Mouse (Mus musculus) ES-Bruce4 (cell line): Measurements from ENCODE around the gene Rtkn2. TPM values are rescaled to one million over a fixed set of nuclear protein-coding genes. Genes with fewer than 3 reads are reported as not detected.

ENCODE experiments used
- H3K27ac ChIP-seq: 2 replicates; pipeline ENCODE4 v1.5.1; 2012; ENCODE audit warnings: low read length, inconsistent platforms; ENCODE audit not compliant: insufficient read depth
- H3K27me3 ChIP-seq: 2 replicates; pipeline ENCODE4 v1.6.1; 2012; ENCODE audit warnings: mild to moderate bottlenecking, low read length, inconsistent platforms; ENCODE audit not compliant: control insufficient read depth, poor library complexity, insufficient read depth, severe bottlenecking
- H3K36me3 ChIP-seq: 2 replicates; pipeline ENCODE4 v1.6.1; 2012; ENCODE audit warnings: inconsistent platforms, mild to moderate bottlenecking, low read length, moderate library complexity; ENCODE audit not compliant: control insufficient read depth, poor library complexity, insufficient read depth, severe bottlenecking
- H3K4me1 ChIP-seq: one replicate; pipeline ENCODE4 v1.8.1; 2011; ENCODE audit warnings: low read length; ENCODE audit not compliant: control insufficient read depth, insufficient read depth
- H3K4me3 ChIP-seq: 2 replicates; pipeline ENCODE4 v1.5.1; 2011; ENCODE audit warnings: low read depth, mild to moderate bottlenecking, low read length
- H3K9ac ChIP-seq: 2 replicates; pipeline ENCODE4 v1.6.1; 2012; ENCODE audit warnings: low read depth, mild to moderate bottlenecking, inconsistent platforms; ENCODE audit not compliant: poor library complexity, severe bottlenecking
- H3K9me3 ChIP-seq: replicated peaks from 2 replicates; pipeline ENCODE4 v1.6.1; 2012; ENCODE audit warnings: mild to moderate bottlenecking, low read length, inconsistent platforms; ENCODE audit not compliant: control insufficient read depth, poor library complexity, insufficient read depth, severe bottlenecking
- CTCF ChIP-seq: IDR thresholded peaks from one replicate; pipeline ENCODE4 v1.8.1; 2011; ENCODE audit warnings: low read depth, low read length
- EP300 ChIP-seq: IDR thresholded peaks from 2 replicates; pipeline ENCODE4 v1.6.1; 2011; ENCODE audit warnings: low read depth, low read length; ENCODE audit not compliant: insufficient read depth
- POLR2A ChIP-seq: IDR thresholded peaks from one replicate; pipeline ENCODE4 v1.8.1; 2011; ENCODE audit warnings: low read length; ENCODE audit not compliant: insufficient read depth
- polyA plus RNA-seq: library from polyadenylated mRNA; stranded (reverse); fragments of >200 nt; gene quantifications from 2 replicates; pipeline ENCODE4 v1.2.4, GENCODE M21; 2011; ENCODE audit warnings: low read depth; ENCODE audit not compliant: missing spikeins, insufficient read depth, insufficient read length

The Rtkn2 gene
- polyA plus RNA-seq, 1 experiment = 19.4 TPM

- no peak overlapping the region for H3K4me3 ChIP-seq
- H3K9me3 ChIP-seq = no peaks in the 10 kb centered on the region
- no peak for TF ChIP-seq POLR2A
- TF ChIP-seq EP300 = no peak
- no peak for TF ChIP-seq CTCF
- no peaks in the 10 kb centered on the region for H3K36me3 ChIP-seq
- H3K9ac ChIP-seq = no peak overlapping the region
- H3K27ac ChIP-seq = no peak overlapping the region
- H3K4me1 ChIP-seq = no peaks in the 10 kb centered on the region
- no peaks in the 10 kb centered on the region for H3K27me3 ChIP-seq
These were observed 59.7 kb downstream of the Rtkn2 start for GRCm38 (mm10) chr10:68038997-68039624.

DNA sequence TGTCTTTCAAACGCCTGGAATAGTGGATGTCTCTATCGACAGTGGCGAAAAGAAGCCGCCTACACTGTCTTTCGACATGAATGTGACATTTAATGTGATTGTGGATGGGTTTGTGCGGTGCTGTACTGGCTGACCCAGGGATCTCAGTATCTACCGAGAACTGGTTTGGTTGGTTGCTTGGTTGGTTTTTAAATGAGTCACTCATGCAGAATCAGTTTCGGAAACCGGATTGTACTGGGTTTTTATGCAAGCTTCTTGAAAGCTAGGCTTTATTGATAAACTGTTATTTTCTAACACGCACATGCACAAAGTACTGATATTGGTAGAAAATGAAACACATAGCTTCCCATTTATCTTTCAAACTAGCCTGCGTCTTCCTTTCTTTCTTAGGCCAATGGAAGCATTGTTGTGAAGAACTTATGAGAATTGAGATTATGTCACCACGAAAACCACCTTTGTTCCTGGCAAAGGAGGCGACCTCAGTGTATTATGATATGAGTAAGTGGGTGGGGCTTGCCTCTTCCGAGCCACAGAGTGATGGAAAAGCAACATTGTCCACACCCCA lies 60.4 kb downstream of the Rtkn2 start:
- Histone ChIP-seq H3K9ac (no peak overlapping the region), H3K4me3 (no peak overlapping the region), H3K4me1 (peaks cover 1% of the 10 kb centered on the region), H3K27ac (no peak overlapping the region), H3K27me3 (no peaks in the 10 kb centered on the region), H3K36me3 (no peaks in the 10 kb centered on the region), H3K9me3 (no peaks in the 10 kb centered on the region)
- TF ChIP-seq CTCF = no peak
- TF ChIP-seq EP300 = no peak
- no peak for TF ChIP-seq POLR2A

DNA sequence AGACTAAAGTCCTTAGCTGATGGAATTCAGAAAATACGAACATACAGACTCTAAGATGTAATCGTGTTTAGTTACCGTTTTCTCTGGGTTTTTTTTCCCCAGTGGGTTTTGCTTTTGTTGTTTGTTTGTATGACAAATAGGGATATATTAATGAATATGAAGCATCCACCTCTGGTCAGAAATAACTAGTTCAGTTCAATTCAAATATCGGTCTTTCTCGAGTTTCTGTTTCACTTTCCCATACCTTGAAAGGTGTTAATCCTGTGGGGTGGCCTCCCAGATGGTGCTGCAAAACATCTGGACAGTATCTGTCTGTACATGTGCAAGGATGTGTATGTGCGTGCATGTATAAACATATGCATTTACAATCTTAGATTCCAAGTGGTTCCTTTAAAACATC lies 61.0 kb downstream of the Rtkn2 start:
- Histone ChIP-seq H3K9ac (no peak overlapping the region), H3K4me3 (no peak overlapping the region), H3K9me3 (no peaks in the 10 kb centered on the region), H3K27me3 (no peaks in the 10 kb centered on the region), H3K4me1 (peaks cover 1% of the 10 kb centered on the region), H3K27ac (no peak overlapping the region), H3K36me3 (no peaks in the 10 kb centered on the region)
- TF ChIP-seq EP300 (no peak), POLR2A (no peak), CTCF (no peak)

GRCm38 (mm10) chr10:68043973-68044372 lies 64.6 kb downstream of the Rtkn2 start:
- peak overlapping the region; percentile 56 for H3K4me3 ChIP-seq
- H3K9ac ChIP-seq = peak overlapping the region; percentile 64
- no peaks in the 10 kb centered on the region for H3K27me3 ChIP-seq
- H3K9me3 ChIP-seq = no peaks in the 10 kb centered on the region
- peaks cover 1% of the 10 kb centered on the region for H3K4me1 ChIP-seq
- no peaks in the 10 kb centered on the region for H3K36me3 ChIP-seq
- TF ChIP-seq EP300 = peak; percentile 74
- no peak for TF ChIP-seq POLR2A
- peak overlapping the region; percentile 83; the same call in 1 of the 2 replicates for H3K27ac ChIP-seq

DNA sequence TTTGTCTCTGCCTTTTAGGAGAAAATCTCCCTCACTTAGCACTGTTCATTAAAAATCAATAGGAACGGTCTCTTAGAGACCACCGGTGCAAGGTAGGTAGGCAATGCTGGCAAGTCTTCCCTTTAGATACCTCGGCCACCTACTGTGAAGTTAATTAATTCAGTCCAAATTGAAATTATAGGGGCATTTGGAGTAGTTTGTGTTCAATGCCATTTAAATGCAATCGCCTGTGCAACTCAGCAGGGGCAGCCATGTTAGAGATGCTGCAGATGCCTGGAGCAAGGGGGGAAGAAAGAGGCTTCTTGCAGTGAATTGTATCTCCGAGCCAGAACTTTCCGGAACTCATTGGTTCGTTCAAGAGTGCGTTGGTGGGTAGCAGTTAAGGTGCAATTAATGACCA lies 65.5 kb downstream of the Rtkn2 start:
- H3K9ac ChIP-seq = no peak overlapping the region
- TF ChIP-seq POLR2A (no peak), EP300 (no peak), CTCF (no peak)
- peaks cover 1% of the 10 kb centered on the region for H3K4me1 ChIP-seq
- H3K27me3 ChIP-seq = no peaks in the 10 kb centered on the region
- H3K4me3 ChIP-seq = no peak overlapping the region
- peak overlapping the region; percentile 73; the same call in 1 of the 2 replicates for H3K27ac ChIP-seq
- no peaks in the 10 kb centered on the region for H3K9me3 ChIP-seq
- no peaks in the 10 kb centered on the region for H3K36me3 ChIP-seq

DNA sequence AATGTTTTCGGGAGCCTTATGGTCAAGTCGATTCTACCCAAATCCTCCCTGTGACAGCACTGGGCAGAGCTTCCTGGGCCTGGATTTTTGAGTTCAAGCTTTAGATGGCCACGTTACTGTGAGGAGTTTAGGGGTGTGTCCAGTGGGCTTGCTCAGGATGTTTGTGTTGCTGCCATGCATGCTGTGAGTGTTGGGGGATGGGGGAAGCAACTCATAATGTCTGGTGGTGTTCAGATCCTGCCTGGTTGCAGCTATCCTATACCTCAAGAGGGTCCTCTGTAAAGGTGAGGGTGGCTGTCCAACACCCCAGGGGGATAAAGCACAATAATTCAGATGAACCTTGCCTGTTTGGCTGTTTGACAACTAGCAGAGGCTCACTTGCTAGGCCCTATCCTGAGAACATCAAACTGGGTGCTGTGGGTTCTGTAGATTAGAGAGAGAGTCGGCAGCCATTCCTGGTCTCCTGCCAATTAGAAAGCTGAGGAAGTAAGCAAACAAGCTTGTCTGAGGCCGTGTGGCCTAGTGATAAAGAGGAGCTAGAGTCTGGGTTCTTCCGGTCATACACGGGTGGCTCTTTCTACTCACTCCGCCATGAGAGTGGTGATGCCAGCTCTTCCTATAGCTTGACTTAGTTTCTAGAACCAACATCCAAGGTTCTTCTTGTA lies 69.4 kb downstream of the Rtkn2 start:
- H3K4me3 ChIP-seq = no peak overlapping the region
- H3K27ac ChIP-seq = no peak overlapping the region
- H3K36me3 ChIP-seq = no peaks in the 10 kb centered on the region
- no peak overlapping the region for H3K9ac ChIP-seq
- no peaks in the 10 kb centered on the region for H3K27me3 ChIP-seq
- H3K4me1 ChIP-seq = peaks cover 1% of the 10 kb centered on the region
- TF ChIP-seq EP300 = no peak
- no peak for TF ChIP-seq CTCF
- no peak for TF ChIP-seq POLR2A
- no peaks in the 10 kb centered on the region for H3K9me3 ChIP-seq
